Mouse (Mus musculus) heart, postnatal 0 days (tissue): ENCODE data around the gene Jmjd7.

ENCODE experiments used
- CTCF ChIP-seq: IDR thresholded peaks from 2 replicates; pipeline ENCODE4 v1.5.1; 2016; ENCODE audit warnings: antibody characterized with exemption, control low read depth, low read depth
- EP300 ChIP-seq: IDR thresholded peaks from 2 replicates; pipeline ENCODE4 v1.6.1; 2016; ENCODE audit warnings: antibody characterized with exemption, low read depth

- TF ChIP-seq CTCF (no peak), EP300 (no peak)
These were observed 6.4 kb downstream of the Jmjd7 start for GRCm38 (mm10) chr2:120033726-120034125.
